Mouse (Mus musculus) central nervous system, embryonic 11.5 days (tissue): ENCODE data around the gene Rfc1. TPM values are rescaled to one million over a fixed set of nuclear protein-coding genes. Genes with fewer than 3 reads are reported as not detected.

ENCODE experiments used
- polyA plus RNA-seq: library from polyadenylated mRNA; depleted of rRNA; stranded (reverse); fragments of >200 nt; gene quantifications from 2 replicates; pipeline ENCODE4 v1.2.3, GENCODE M21; 2012; rRNA removed

Rfc1 gene
- 41.6 and 55.9 TPM in 2 replicates for polyA plus RNA-seq

DNA sequence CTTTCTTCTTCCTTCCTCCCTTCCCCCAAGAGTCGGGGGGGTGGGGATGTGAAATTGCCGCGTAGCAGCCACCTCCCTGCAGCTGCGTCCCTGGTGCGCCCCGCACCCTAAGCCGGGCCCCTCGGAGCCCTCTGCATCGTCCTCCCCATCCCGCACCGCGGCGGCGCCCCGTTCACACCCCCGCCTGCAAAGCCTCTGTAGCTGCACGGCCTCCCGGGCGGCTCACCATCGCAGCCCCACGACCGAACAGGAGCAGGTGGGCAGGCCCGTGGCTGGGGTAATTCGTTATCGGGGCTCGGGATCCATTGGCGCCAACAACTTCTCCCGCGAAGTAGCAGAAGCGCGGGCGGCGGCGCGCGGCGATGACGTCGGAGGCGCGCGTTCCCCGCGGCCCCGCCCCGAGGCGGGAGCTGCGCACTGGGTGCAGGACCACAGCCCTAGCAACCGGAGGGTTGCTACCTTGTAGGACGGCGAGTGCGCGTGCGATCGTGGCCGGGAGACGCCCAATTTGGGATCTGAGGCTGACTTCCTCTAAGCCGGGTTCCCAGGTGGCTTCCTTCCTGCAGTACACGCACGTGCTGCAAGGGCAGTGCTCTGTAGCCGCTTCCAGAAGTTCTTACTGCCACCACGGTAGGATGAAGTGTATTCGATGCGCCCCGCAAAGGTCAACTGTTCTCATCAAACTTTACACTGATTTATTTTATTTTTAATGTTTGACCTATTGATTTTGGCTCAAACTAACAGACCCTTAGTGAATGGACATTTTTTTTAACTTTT, at the start of gene Rfc1:
TSS of gene Rfc1 (minus strand) at position 373 of the 777 bp plus-strand sequence.

DNA sequence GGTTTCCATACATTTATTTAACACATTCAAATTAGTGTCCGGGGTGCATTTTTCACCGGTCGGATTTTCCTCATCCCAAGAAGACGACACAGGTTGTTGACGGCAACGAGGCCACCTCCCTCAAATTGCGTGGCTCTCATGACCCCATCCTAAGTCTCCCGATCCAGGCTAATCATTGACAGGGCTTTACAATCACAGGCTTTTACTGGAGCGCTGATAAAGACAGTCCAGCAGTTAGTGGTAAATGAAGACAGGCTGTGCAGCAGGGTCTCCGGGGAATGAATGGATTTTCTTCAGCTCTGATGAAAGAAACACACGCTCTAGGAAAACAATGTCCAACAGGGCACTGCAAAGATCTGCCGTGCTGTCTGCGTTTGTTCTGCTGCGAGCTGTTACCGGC, 12.7 kb upstream of the Rfc1 start, which contains the start of gene Klb:
TSS of gene Klb (plus strand) at position 147 of the 400 bp plus-strand sequence.

Other genes with a start within 250 kb of the Rfc1 start
- gene Tmem156, start 243.5 kb downstream of the Rfc1 start, polyA plus RNA-seq, result 0.13 and 0.17 TPM in 2 replicates
- gene Klhl5, start 228.1 kb downstream of the Rfc1 start, polyA plus RNA-seq, result 22.4 and 31.8 TPM in 2 replicates
- gene Wdr19, start 136.0 kb downstream of the Rfc1 start, polyA plus RNA-seq, result 8.5 and 13.6 TPM in 2 replicates
- 0.37 and 0.66 TPM in 2 replicates for gene Klb, start 12.6 kb upstream of the Rfc1 start, polyA plus RNA-seq
- gene Rpl9, start 55.8 kb upstream of the Rfc1 start, polyA plus RNA-seq, result 1,209 and 1,253 TPM in 2 replicates
- gene Lias, start 55.8 kb upstream of the Rfc1 start, polyA plus RNA-seq, result 48.2 and 56.2 TPM in 2 replicates
- gene Ugdh, start 100.3 kb upstream of the Rfc1 start, polyA plus RNA-seq, result 59.6 and 60.5 TPM in 2 replicates
- 1.0 TPM in 1 of 2 replicates, not detected in the other for gene Gm43552, start 157.2 kb upstream of the Rfc1 start, polyA plus RNA-seq
- 34.4 and 45.1 TPM in 2 replicates for gene Smim14, start 201.5 kb upstream of the Rfc1 start, polyA plus RNA-seq
- gene Ube2k, start 201.6 kb upstream of the Rfc1 start, polyA plus RNA-seq, result 144 and 179 TPM in 2 replicates